Mouse (Mus musculus) cerebellum, adult 9-11 months (tissue): ENCODE data around the gene Pde6g.
"Not testable (repeated sequence)": the region's sequence is repeated elsewhere in the genome, so short reads cannot be mapped to it uniquely, and the experiment has no call there.

Source experiments
- DNase-seq: peaks from one replicate; pipeline ENCODE4 v3.0.0; 2022

The Pde6g gene

DNA sequence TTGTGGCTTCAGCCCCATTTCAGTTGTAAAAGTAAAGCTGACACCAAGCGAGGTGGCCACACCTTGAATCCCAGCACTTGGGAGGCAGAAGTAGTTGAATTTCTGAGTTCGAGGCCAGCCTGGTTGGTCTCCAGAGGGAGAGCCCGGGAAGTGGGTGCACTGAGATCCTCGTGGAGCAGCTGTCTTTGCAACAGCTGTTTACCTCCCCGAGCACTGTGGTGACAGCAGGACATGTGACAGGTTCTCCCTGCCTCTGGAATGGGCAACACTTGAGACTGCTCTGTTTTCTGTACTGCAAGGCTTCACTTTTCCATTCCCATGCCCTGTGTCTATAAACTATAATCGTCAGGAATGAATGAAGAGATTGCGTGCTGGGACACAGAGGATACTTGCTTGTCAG lies 35.4 kb downstream of the Pde6g start:
- DNase-seq: no peak

DNA sequence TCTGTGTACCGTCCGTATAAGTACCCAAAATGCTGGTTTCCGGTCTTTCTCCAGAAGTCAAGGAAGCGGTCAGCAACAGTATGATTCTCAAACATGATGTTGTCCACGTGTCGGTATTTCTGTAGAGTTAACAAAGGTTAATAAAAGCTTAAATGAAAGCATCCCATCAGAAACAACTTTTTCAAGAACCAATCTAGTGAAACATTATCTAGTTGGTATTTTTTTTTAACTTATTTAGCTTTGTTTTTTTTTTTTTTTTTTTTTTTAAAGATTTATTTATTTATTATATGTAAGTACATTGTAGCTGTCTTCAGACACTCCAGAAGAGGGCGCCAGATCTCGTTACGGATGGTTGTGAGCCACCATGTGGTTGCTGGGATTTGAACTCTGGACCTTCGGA lies 39.7 kb downstream of the Pde6g start:
- DNase-seq: not testable (repeated sequence)

GRCm38 (mm10) chr11:120406445-120406844 lies 46.9 kb downstream of the Pde6g start:
- no peak for DNase-seq

DNA sequence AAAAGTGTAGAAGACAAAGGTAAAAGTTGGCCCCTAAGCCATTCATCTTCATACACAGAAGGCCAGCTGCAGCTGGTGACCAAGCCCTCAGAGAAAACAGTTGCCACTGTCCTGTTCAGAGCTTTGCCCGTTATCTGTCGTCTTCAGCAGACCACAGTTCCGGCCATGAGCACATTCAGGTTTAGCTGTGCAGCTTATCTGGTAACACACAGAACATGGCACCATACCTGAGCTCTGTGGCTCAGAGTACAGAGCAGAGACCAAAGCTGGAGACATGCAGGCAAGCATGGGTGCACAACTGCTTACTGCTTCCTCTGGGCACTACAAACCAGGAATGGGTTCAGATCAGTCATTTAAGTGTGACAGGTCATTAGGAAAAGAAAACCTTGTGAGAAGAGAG lies 47.4 kb downstream of the Pde6g start:
- no peak for DNase-seq

GRCm38 (mm10) chr11:120404814-120405213 lies 48.5 kb downstream of the Pde6g start:
- no peak for DNase-seq

GRCm38 (mm10) chr11:120399319-120399718 lies 54.0 kb downstream of the Pde6g start:
- DNase-seq: no peak
